Mouse (Mus musculus) right cerebral cortex, postnatal 14 days (tissue): ENCODE measurements around the gene Zfp784.
"Not testable (repeated sequence)": the region's sequence is repeated elsewhere in the genome, so short reads cannot be mapped to it uniquely, and the experiment has no call there.

Source experiments
- DNase-seq: peaks from one replicate; pipeline ENCODE4 v3.0.0; 2022

The Zfp784 gene

DNA sequence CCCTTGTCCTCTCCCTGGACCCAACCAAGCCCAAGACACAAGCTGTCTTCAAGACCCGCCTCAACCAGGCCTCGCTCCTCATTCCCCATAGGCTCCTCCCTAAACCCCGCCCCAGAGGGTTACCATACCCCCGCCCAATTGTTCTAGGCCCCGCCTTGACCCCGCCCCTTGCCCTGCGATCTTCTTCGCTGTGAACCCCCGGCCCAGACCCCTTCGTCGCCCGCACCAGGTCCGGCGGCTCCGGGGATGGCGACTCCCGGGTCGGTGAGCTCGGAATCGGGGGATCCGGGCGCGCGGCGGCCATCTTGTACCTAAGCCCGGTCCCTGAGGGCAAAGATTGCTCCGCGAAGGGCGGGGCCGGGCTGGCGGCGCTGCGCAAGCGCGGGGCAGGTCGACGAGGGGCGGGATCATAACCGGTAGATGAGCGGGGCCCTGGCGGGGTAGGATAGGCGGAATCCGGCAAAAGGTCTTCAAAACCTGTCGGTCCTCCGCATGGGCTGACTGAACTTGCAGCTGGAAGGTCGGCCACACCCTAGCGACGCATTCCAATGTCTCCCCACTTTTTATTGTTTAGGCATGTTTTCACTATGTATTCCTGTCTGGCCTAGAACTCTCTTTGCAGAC lies at the start of gene Zfp784:
TSS of gene Zfp784 (minus strand) at position 338 of the 624 bp plus-strand sequence.
- DNase-seq, result peak; percentile 93

DNA sequence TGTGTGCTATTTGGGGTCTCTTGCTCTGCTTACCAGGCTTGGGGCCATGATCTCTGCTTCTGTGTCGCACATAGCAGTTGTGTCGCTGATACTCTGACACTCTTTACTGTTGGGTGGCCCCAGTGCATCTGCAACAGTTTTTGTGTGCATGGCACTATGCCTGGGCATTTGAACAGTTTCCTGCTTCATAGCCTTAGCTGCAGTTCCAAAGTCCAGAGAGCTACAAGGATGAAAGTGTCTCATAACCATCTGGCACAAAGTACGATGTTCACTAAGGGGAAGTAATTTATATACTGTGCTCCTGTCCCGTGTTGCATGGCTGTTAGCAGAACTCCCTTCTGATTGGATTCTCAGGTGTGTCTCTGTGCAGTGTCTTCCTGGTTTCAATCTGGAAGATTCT lies 49.6 kb upstream of the Zfp784 start:
- no peak for DNase-seq

- DNase-seq, result no peak
These were observed 48.7 kb upstream of the Zfp784 start for GRCm38 (mm10) chr7:5086921-5087440.

DNA sequence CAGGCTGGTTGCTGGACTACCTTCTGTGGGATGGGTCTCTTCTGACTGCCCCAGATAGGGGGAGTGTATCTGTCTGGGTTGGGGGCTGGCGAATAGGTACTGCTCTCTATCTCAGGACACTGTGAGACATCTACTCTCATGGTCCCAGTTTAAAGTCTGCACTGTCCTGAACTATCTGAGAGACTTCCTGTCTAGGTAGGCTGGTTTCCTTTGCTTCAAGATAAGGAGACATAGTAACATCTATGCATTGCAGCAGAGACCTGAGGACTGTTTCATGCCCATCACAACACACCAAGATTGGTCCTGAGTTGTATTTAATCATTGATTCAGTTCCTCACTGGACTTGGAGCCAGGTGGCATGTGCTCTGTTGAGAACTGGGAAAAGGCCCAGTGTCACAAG lies 47.3 kb upstream of the Zfp784 start:
- no peak for DNase-seq

DNA sequence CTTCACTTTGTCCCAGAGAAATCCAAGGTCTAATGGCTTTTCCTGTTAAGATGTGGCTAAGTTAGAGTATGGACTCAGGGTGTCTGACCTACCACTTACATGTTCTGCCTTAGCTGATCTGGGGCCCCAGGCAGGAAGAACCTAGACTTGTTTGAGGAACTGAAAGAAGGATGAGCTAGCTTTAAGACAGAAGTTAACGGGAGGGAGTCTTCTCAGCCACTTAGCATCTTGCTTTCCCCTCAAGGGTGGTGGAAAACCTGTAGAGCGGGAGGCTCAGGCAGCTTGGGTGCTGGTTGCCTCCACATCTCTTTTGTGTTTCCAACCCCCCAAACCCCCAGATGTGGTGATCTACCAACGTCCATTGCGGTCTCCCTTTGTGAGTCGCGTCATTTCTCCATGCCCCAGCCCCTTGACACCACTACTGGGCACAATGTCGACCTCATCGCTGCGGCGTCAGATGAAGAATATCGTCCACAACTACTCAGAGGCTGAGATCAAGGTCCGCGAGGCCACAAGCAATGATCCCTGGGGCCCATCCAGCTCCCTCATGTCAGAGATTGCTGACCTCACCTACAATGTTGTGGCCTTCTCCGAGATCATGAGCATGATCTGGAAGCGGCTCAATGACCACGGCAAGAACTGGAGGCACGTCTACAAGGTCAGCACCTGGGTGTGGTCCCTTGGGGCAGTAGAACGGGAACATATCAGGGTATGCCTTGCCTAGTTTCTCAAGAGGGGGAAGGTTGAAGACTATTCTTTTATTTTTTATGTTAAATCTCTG lies 45.3 kb upstream of the Zfp784 start:
- DNase-seq, result no peak

DNA sequence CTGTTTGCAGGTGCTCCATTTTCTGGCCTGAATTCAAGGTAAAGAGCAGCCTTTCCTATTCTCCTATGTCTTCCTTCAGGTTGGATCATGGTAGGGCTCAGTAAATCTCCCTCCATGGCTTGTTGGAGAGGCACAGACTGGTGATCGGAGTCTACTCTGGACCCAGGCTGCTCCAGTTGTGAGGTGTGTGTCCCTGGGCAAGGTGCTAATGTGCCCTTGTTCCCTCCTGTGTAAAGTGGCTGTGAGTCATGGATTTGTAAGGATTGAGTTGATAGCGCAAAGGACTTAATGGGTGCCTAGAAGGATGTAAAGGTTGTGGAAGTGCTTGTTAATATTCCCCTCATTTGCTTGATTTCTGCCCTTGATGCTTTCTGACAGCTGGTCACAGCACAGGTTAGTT lies 43.7 kb upstream of the Zfp784 start:
- no peak for DNase-seq

DNA sequence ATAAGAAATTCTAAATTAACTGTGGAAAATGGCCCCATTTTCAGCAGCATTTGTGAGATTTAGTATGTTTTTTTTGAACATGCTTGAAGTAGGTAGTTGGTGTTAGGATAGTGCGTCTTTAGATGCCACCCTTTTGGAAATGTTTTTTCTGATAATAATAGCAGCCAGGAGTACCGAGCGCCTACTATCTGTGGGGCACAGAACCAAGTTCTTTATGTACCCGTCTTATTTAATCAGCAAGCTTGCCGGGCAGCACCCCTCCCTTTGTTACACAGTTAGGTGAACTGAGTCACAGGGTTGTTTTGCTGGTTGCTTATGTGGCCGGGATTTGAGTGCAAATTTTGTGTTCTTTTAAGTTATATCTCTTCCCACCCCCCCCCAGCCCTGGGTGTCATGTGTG lies 43.0 kb upstream of the Zfp784 start:
- DNase-seq, result no peak

DNA sequence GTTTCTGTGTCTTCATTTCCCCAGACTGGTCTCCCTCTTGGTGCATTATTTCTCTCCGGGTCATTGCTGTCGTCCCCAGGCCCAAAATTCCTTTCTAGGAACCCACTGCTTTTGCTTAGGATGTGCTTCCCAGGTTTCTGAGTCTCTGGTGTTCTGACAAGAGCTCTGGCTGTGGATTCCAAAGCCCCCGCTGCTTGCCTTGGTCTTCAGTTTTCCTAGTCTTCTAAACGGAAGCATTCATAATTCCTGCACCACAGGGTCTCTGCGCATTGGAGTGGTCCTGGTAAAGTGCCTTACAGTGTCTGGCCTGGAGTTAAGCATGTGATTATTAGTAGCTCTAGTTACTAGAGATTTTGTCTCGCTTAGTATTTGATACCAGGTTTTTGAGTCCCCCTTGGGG lies 42.6 kb upstream of the Zfp784 start:
- no peak for DNase-seq

DNA sequence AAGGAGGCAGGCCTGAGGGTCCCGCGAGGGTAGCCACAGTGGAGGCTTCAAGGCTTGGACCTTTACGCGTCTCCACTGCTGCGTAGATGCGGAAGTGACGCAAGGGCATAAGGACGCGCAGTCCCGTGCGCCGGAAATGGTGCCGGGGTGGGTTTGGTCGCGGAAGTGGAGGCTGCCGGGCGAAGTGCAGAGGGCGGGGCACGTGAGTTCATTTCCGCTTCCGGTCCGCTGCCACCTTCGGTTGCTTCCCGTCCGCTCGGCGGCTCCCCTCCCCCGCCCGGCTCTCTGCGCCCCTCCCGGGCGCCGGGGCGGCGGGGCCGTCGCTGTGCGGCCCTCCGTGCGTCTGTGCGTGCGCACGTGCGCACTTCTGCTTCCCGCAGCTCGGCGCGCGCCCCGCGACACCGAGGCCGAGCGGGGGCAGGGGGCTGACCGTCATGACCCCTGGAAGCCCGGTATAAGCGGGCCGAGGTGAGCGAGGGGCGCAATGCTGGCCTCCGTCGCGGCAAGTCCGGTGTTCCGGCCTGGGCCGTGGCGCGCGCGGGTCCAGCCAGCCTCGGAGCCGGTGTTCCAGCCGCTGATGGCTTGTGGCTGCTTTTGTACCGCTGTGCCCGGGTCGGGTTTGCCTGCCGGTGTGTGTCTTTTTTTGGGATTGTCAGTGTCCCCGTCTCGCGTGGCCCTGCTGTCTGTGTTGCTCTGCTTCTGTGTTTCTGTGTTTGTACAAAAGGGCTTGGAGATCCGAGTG lies 41.9 kb upstream of the Zfp784 start, which contains the start of gene Epn1:
TSS of gene Epn1 (plus strand) at position 226 of the 742 bp plus-strand sequence.
- peak; percentile 97 for DNase-seq

GRCm38 (mm10) chr7:5079365-5080009 lies 41.2 kb upstream of the Zfp784 start:
- not testable (repeated sequence) for DNase-seq

- no peak for DNase-seq
These were observed 38.7 kb upstream of the Zfp784 start for GRCm38 (mm10) chr7:5076931-5077330.

GRCm38 (mm10) chr7:5074984-5075383 lies 36.7 kb upstream of the Zfp784 start:
- no peak for DNase-seq

GRCm38 (mm10) chr7:5073586-5073985 lies 35.3 kb upstream of the Zfp784 start:
- DNase-seq, result no peak

- DNase-seq, result no peak
These were observed 26.6 kb upstream of the Zfp784 start for GRCm38 (mm10) chr7:5064886-5065285.

DNA sequence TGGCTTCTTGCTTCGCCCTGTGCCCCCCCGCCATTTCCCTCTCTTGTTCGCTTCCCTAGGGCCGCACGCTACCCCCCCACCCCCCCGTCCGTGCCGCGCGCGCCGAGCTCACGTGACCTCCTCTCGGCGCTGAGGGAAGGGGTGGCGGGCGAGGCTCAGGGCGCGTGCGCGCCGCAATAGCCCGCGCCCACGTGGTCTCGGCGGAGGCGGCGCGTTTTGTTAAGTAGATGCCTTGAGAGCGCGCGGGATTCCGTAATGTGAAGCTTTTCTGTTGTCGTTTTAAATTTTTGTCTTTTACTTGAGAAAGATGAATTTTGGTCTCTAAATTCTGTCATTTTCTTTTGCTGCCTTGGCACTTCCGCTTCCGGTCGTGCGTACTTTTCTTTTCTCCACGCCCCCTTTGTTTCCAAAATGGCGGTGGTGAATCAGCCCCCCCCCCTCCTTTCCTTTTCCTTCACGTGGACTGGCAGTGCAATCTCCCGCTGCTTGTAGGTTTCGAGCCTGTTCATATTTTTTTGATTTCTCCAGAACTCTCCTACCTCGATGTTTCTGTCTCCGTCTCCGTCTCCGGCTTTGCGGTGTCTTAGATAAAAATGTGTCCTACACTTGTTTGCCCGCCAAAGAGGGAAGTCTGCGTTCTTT lies 24.2 kb upstream of the Zfp784 start:
- DNase-seq, result peak; percentile 72

DNA sequence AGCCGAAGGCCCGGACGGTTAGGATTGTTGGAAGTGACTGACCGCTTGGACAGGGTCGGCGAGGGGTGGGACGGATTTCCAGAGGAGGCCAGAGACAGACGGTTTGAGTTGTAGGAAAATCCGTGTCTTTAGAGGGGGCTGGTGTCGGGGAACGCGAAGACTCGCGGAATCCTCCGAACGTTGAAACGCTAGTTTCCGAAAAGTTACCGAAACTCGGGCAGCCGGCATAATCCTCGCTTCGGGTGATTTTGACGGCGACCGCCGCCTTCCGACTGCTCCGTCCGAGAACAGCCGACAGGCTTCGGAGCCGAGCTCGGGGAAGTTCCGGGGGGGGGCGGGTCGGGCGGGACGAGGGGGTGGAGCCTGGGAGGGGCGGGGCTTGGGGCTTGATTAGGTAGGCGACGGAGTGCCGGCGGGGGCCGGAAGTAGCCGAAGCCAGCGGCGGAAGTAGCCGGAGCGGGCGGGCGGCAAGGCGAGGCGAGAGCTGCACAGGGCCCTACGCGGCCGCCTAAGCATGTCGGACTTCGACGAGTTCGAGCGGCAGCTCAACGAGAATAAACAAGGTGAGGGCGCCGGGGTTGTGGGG lies 23.6 kb upstream of the Zfp784 start, which contains the start of gene U2af2:
TSS of gene U2af2 (plus strand) at position 370 of the 586 bp plus-strand sequence.
- peak; percentile 97 for DNase-seq

DNA sequence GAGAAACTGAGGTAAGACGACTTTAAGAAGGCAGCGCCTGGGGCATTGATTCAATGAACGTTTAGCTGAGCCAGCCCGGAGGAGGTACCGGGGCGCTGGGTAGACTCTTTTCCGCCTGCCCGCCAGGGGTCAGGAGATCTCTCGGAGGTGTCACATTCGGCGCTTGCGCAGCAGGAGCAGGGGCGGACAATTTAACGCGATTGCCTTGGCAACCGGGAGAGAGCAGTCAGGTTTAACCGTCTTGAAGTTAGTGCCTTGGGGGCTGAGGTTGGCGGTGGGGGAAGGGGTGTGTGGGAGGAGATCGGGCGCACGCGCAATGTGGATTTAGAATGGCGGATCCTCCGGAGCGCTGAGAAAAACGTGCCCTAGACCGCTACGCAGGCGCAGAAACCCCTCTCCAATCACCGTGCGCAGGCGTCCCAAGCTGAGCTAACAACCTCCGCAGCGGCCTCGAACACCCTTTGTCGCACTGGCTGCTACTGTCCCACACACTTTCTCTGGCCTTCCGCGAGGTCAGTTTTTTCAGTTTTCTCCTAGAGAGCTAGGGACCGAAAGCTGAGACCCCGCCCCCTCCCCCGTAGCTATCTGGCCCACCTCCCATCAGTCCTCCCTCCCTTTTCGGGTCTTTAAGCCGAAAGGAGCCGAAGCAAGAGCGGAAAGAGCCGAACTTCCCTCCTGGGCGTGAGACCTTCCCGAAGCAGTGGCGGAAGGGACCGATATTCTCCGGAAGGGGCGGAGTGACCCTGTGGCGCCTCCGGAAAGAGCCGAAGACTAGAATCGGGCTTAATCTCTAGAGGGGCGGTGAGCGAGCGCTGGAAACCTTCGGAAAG lies 22.9 kb upstream of the Zfp784 start:
- DNase-seq, result peak; percentile 100

DNA sequence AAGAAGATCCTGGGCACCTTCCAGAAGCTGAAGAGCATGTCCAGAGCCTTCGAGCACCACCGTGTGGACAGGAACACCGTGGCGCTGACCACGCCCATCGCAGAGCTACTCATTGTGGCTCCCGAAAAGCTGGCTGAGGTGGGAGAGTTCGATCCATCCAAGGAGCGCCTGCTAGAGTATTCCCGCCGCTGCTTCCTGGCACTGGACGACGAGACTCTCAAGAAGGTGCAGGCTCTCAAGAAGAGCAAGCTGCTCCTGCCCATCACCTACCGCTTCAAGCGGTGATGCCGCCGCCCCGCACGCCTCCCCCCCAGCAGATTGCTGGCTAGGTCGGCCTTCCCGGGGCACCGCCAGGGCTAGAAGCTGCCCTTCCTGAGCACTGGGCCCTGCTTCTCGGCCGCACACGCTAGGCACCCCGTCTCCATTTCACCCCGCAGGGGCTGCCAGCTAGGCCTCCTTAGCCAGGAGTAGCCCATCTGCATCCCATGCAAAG lies 22.0 kb upstream of the Zfp784 start:
- peak; percentile 77 for DNase-seq

DNA sequence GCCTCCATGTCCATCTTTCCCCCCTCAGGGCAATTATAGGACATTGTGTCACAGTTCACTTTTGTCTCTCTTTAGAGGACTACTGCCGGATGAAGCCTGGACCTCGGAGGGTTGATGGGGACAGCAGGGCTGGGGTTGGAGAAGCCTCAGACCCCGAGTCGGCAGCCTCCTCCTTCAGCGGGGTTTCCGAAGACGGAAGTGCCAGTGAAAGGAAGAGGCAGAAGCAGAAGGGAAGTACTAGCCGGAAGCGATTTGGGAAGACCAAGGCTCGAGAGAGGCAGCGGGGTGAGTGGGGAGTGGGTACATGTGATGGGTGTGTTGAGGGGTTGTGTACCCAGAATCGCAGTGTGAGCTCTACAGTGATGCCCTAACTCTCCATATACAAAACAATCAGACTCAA lies 21.2 kb upstream of the Zfp784 start:
- no peak for DNase-seq

- DNase-seq, result no peak
These were observed 20.4 kb upstream of the Zfp784 start for GRCm38 (mm10) chr7:5058631-5059030.

- DNase-seq, result peak; percentile 31
These were observed 19.6 kb upstream of the Zfp784 start for GRCm38 (mm10) chr7:5057804-5058203.
